Mouse (Mus musculus) forebrain, postnatal 0 days (tissue): ENCODE measurements around the gene C2. TPM values are rescaled to one million over a fixed set of nuclear protein-coding genes. Genes with fewer than 3 reads are reported as not detected.
"Not testable (repeated sequence)": the region's sequence is repeated elsewhere in the genome, so short reads cannot be mapped to it uniquely, and the experiment has no call there.

Experiments used
- ATAC-seq: fragments of 200-750 bp; cut with Nextera tagmentation; 2 replicates; pipeline ENCODE4 v1.8.0; 2017; ENCODE audit warnings: mild to moderate bottlenecking, moderate library complexity
- DNase-seq: peaks from one replicate; pipeline ENCODE4 v3.0.0-alpha.2; 2015
- H3K27ac ChIP-seq: fragments of 300-500 bp; sonication (generic); 2 replicates; pipeline ENCODE4 v1.5.1; 2014; ENCODE audit warnings: low read depth, mild to moderate bottlenecking, antibody characterized with exemption, low read length, moderate library complexity, mixed read lengths
- H3K27me3 ChIP-seq: fragments of 300-500 bp; sonication (generic); 2 replicates; pipeline ENCODE4 v1.6.1; 2014; ENCODE audit warnings: mild to moderate bottlenecking, low read length, mixed read lengths; ENCODE audit not compliant: insufficient read depth
- H3K36me3 ChIP-seq: fragments of 300-500 bp; sonication (generic); 2 replicates; pipeline ENCODE4 v1.6.1; 2014; ENCODE audit warnings: mild to moderate bottlenecking, moderate library complexity; ENCODE audit not compliant: insufficient read depth
- H3K4me1 ChIP-seq: fragments of 300-500 bp; sonication (generic); 2 replicates; pipeline ENCODE4 v1.6.1; 2014; ENCODE audit warnings: antibody characterized with exemption; ENCODE audit not compliant: insufficient read depth
- H3K4me2 ChIP-seq: fragments of 300-500 bp; sonication (generic); 2 replicates; pipeline ENCODE4 v1.6.1; 2014; ENCODE audit warnings: low read depth, mild to moderate bottlenecking, moderate library complexity
- H3K4me3 ChIP-seq: fragments of 300-500 bp; sonication (generic); 2 replicates; pipeline ENCODE4 v1.5.1; 2014; ENCODE audit warnings: low read depth, low read length, mixed read lengths
- H3K9ac ChIP-seq: fragments of 300-500 bp; sonication (generic); 2 replicates; pipeline ENCODE4 v1.6.1; 2014; ENCODE audit warnings: mild to moderate bottlenecking
- H3K9me3 ChIP-seq: fragments of 300-500 bp; sonication (generic); 2 replicates; pipeline ENCODE4 v1.6.1; 2016; ENCODE audit warnings: low read length
- CTCF ChIP-seq: sonication (generic); IDR thresholded peaks from 2 replicates; pipeline ENCODE4 v1.5.1; 2016; ENCODE audit warnings: antibody characterized with exemption, control low read depth, low read depth
- WGBS: fragments of 180-500 bp; shearing (Covaris S2); extraction: QIAGEN DNeasy Blood & Tissue Kit; methylation state at CpG from one replicate; pipeline ENCODE4 v1.1.7; 2014; 5-methylcytosine and 5-hydroxymethylcytosine counted together
- polyA plus RNA-seq: library from polyadenylated mRNA; unstranded; fragments of >200 nt; fragmentation: Nextera tagmentation; extraction: Ambion mirVana; gene quantifications from 2 replicates; pipeline ENCODE4 v1.2.1, GENCODE M21; 2015
- total RNA-seq: library from RNA; depleted of rRNA; stranded (reverse); fragments of >200 nt; gene quantifications from 2 replicates; pipeline ENCODE4 v1.2.3, GENCODE M21; 2014

The C2 gene
- total and polyA plus RNA-seq, 2 experiments from 2014 or later = 3.5 to 6.1 TPM

DNA sequence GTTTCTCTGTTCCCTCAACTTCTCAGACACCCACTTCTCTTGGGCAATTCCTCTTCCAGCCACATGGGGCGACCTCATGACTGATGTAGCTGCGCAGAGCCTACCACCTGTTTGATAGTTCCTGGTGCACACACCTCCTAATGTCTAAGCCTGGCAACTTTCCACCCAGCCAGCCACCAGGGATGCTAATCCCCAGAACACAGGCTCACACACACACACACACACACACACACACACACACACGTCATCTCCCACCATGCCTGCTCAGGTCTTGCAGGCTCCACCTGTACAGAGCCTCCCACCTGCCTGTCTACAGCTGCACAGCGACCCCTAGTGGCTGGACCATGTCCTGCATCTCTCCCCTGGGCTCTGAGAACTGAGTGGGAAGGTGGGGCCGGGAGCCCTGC lies 13.9 kb upstream of the C2 start:
- DNase-seq (peak; percentile 75), ATAC-seq (peak; percentile 74)
- H3K36me3 ChIP-seq = peaks cover 69% of the 10 kb centered on the region
- no peak overlapping the region for H3K9ac ChIP-seq
- H3K4me1 ChIP-seq = no peaks in the 10 kb centered on the region
- peak; percentile 87 for TF ChIP-seq CTCF
- no peak overlapping the region for H3K27ac ChIP-seq
- no peaks in the 10 kb centered on the region for H3K9me3 ChIP-seq
- no peak overlapping the region for H3K4me3 ChIP-seq
- WGBS = 44% methylated on average over 5 of the region's 5 CpGs
- H3K27me3 ChIP-seq = no peaks in the 10 kb centered on the region
- H3K4me2 ChIP-seq = no peak overlapping the region

DNA sequence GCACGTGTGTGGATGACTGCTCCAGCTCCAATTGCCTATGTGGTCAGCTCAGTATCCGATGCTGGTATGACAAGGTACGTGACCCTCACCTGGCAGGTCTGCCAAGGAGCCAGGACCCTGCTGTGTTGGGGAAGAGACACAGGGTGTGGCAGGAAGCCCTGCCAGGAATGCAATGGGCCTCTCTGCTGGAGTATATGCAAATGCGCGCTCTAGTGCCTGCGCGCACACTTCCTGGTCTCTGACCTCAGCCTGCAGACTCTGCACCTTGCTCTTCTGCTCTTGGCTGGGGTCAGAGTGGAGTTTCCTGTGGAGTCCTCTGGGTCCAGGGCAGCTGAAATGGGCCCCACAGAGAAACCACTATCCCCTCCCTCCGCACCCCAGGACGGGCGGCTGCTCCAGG lies 12.9 kb upstream of the C2 start:
- DNase-seq (no peak), ATAC-seq (no peak)
- H3K4me2 ChIP-seq = no peak overlapping the region
- WGBS = 92% methylated on average over 10 of the region's 10 CpGs
- no peaks in the 10 kb centered on the region for H3K4me1 ChIP-seq
- no peak overlapping the region for H3K4me3 ChIP-seq
- no peak overlapping the region for H3K9ac ChIP-seq
- TF ChIP-seq CTCF = no peak
- H3K27me3 ChIP-seq = no peaks in the 10 kb centered on the region
- no peak overlapping the region for H3K27ac ChIP-seq
- no peaks in the 10 kb centered on the region for H3K9me3 ChIP-seq
- peaks cover 78% of the 10 kb centered on the region for H3K36me3 ChIP-seq

DNA sequence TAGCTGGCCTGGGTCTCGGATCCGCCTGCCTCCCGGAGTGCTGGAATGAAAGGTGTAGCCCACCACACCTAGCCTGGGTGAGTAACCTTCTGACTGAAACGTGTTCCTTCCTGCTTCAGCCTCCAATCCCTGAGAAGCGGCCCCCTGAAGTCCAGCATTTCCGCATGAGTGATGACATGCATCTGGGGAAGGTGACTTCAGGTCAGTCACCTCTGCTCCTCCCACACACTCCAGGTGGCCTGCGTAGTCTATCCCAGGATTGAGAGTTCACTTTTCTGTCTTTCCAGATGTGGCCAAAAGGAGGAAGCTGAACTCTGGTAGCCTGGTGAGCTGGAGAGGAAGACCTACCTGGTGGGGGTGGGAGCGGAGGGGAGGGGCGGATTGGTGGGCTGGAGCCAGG lies 4.8 kb upstream of the C2 start:
- peaks cover 62% of the 10 kb centered on the region for H3K36me3 ChIP-seq
- DNase-seq (no peak), ATAC-seq (no peak)
- no peak overlapping the region for H3K4me2 ChIP-seq
- H3K4me1 ChIP-seq = peaks cover 5% of the 10 kb centered on the region; the same call in 1 of the 2 replicates
- no peak for TF ChIP-seq CTCF
- 90% methylated on average over 9 of the region's 9 CpGs for WGBS
- H3K27me3 ChIP-seq = no peaks in the 10 kb centered on the region
- no peaks in the 10 kb centered on the region for H3K9me3 ChIP-seq
- H3K27ac ChIP-seq = no peak overlapping the region
- H3K4me3 ChIP-seq = no peak overlapping the region
- H3K9ac ChIP-seq = no peak overlapping the region

DNA sequence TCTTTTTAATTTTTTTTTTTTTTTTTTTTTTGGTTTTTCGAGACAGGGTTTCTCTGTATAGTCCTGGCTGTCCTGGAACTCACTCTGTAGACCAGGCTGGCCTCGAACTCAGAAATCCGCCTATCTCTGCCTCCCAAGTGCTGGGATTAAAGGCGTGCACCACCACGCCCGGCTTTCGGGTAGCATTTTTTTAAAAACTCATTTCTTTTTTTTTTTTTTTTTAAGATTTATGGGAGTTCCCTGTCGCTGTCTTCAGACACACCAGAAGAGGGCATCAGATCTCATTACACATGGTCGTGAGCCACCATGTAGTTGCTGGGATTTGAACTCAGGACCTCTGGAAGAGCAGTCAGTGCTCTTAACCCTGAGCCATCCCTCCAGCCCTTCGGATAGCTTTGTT lies 3.9 kb upstream of the C2 start:
- H3K4me1 ChIP-seq, H3K4me3 ChIP-seq, ATAC-seq, H3K4me2 ChIP-seq, H3K27me3 ChIP-seq, H3K27ac ChIP-seq, DNase-seq, H3K9ac ChIP-seq, H3K9me3 ChIP-seq: not testable (repeated sequence)
- WGBS = 95% methylated on average over 9 of the region's 10 CpGs
- peaks cover 53% of the 10 kb centered on the region for H3K36me3 ChIP-seq

DNA sequence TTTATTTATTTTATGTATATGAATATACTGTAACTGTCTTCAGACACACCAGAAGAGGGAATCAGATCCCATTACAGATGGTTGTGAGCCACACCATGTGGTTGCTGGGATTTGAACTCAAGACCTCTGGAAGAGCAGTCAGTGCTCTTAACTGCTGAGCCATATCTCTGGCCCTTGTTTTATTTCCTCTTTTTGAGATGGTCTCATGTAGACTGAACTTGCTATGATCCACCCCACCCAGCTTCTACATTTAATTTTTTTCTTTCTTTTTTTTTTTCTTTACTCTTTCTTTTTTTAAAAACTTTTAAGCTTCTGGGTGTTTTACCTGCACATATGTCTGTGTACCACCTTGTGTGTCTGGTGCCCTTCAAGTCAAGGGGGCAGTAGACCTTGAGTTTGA lies 2.8 kb upstream of the C2 start:
- not testable (repeated sequence) for DNase-seq, H3K4me1 ChIP-seq, H3K9me3 ChIP-seq, H3K27me3 ChIP-seq, H3K4me3 ChIP-seq, ATAC-seq, H3K9ac ChIP-seq, H3K27ac ChIP-seq, H3K4me2 ChIP-seq
- H3K36me3 ChIP-seq = peaks cover 47% of the 10 kb centered on the region

DNA sequence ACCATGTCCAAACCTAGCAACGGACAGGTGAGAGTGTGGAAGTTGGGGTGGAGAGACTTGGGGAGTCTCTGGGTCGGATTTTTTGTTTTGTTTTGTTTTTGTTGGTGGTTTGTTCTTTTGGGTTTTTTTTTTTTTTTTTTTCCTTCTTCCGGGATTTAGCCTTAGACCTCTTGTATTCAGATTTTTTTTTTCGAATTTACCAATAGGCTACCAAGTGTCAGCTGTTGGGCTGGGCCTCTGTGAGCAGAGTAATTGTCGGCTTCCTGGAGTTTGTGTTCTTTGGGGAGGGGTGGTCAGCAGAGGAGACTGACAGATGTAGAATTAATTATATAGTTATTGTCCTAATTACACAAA lies 1.8 kb upstream of the C2 start:
- Histone ChIP-seq H3K9me3 (no peaks in the 10 kb centered on the region), H3K4me2 (peak overlapping the region; percentile 89), H3K36me3 (peaks cover 37% of the 10 kb centered on the region), H3K4me3 (peak overlapping the region; percentile 95), H3K9ac (peak overlapping the region; percentile 83), H3K27ac (no peak overlapping the region), H3K27me3 (no peaks in the 10 kb centered on the region), H3K4me1 (peaks cover 10% of the 10 kb centered on the region; the same call in 1 of the 2 replicates)
- 2% methylated on average over 5 of the region's 5 CpGs for WGBS
- DNase-seq (no peak), ATAC-seq (no peak)
- no peak for TF ChIP-seq CTCF

DNA sequence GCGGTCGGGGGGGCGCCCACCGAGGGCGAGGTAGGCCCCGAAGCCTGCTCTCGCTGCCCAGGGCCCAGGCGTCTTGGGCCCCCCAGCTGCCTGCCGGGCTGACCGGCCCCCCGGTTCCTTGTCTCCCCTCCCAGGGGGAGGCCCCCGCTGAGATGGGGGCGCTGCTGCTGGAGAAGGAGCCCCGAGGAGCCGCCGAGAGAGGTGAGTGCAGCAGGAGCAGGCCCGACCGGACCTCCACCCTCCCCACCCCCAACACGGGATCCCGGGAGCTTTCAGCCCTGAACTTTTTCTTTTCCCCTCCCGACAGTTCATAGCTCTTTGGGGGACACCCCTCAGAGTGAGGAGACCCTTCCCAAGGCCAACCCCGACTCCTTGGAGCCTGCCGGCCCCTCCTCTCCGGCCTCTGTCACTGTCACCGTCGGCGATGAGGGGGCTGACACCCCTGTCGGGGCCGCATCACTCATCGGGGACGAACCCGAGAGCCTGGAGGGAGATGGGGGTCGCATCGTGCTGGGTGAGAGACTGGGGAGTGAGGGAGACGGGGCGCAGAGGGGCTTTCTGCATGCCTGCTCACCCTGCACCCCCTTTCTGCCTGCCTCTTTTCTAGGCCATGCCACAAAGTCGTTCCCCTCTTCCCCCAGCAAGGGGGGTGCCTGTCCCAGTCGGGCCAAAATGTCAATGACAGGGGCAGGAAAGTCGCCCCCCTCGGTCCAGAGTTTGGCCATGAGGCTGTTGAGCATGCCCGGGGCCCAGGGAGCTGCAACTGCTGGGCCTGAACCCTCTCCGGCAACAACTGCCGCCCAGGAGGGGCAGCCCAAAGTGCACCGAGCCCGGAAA lies 1.2 kb upstream of the C2 start:
- no peak for TF ChIP-seq CTCF
- no peak for ATAC-seq
- peaks cover 10% of the 10 kb centered on the region; the same call in 1 of the 2 replicates for H3K4me1 ChIP-seq
- no peaks in the 10 kb centered on the region for H3K9me3 ChIP-seq
- H3K27me3 ChIP-seq = no peaks in the 10 kb centered on the region
- H3K36me3 ChIP-seq = peaks cover 31% of the 10 kb centered on the region
- H3K9ac ChIP-seq = peak overlapping the region; percentile 83
- peak overlapping the region; percentile 95 for H3K4me3 ChIP-seq
- peak overlapping the region; percentile 89 for H3K4me2 ChIP-seq
- H3K27ac ChIP-seq = peak overlapping the region; percentile 91
- 2% methylated on average over 41 of the region's 45 CpGs for WGBS
- DNase-seq = peak; percentile 17
